Mouse (Mus musculus): ENCODE measurements around the gene Ccdc7a. TPM values are rescaled to one million over a fixed set of nuclear protein-coding genes. Genes with fewer than 3 reads are reported as not detected.

Ccdc7a gene
- polyA plus RNA-seq, 1 experiment from 2014 or later, result not detected

- H3K4me1 ChIP-seq, result no peaks in the 10 kb centered on the region
- no peak overlapping the region for H3K9ac ChIP-seq
- WGBS, result 53% methylated on average over 1 of the region's 1 CpGs
- no peaks in the 10 kb centered on the region for H3K9me3 ChIP-seq
- 0 out of 2 replicates have a peak, but pooled peaks have one; percentile 51 for ATAC-seq (ENCODE audit: low FRiP score, low read depth)
- H3K36me3 ChIP-seq, result peaks cover 41% of the 10 kb centered on the region
- H3K27me3 ChIP-seq (replicated peaks), result no peaks in the 10 kb centered on the region
- no peak overlapping the region for H3K27ac ChIP-seq
- H3K4me3 ChIP-seq, result no peak overlapping the region
- H3K4me2 ChIP-seq (replicated peaks), result no peak overlapping the region
Observed at GRCm38 (mm10) chr8:128727213-128727612, 338.1 kb downstream of the Ccdc7a start.

- Histone ChIP-seq H3K27ac (no peak overlapping the region), H3K36me3 (peaks cover 42% of the 10 kb centered on the region), H3K4me2 (replicated peaks) (no peak overlapping the region), H3K9me3 (no peaks in the 10 kb centered on the region), H3K4me1 (no peaks in the 10 kb centered on the region), H3K9ac (no peak overlapping the region), H3K27me3 (replicated peaks) (no peaks in the 10 kb centered on the region), H3K4me3 (no peak overlapping the region)
- 0 out of 2 replicates have a peak, but pooled peaks have one; percentile 63 for ATAC-seq (ENCODE audit: low FRiP score, low read depth)
- WGBS, result 70% methylated on average over 1 of the region's 1 CpGs
Observed at GRCm38 (mm10) chr8:128724819-128725218, 340.5 kb downstream of the Ccdc7a start.

DNA sequence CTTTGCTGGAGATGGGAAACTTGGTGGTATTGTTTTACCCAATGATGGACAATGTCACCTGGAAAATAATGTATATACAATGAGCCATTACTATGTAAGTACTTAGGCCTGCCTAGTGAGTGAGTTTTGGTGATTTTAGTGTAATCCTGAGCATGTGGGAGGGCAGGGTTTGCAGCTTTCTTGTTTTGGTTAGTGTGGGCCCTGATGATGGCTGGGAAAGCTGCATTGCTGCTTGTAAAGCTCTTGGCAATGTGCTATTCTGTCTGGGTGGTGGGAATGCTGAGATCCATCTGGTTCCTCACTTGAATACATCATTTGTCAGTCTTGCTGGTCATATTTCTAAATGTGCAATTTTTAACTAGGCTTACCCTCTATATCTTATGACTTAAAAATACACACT lies 349.1 kb downstream of the Ccdc7a start:
- Histone ChIP-seq H3K36me3 (peaks cover 68% of the 10 kb centered on the region), H3K9ac (no peak overlapping the region), H3K4me3 (no peak overlapping the region), H3K4me1 (no peaks in the 10 kb centered on the region), H3K27ac (no peak overlapping the region), H3K27me3 (replicated peaks) (no peaks in the 10 kb centered on the region), H3K4me2 (replicated peaks) (no peak overlapping the region), H3K9me3 (no peaks in the 10 kb centered on the region)
- no peak for ATAC-seq (ENCODE audit: low FRiP score, low read depth)

DNA sequence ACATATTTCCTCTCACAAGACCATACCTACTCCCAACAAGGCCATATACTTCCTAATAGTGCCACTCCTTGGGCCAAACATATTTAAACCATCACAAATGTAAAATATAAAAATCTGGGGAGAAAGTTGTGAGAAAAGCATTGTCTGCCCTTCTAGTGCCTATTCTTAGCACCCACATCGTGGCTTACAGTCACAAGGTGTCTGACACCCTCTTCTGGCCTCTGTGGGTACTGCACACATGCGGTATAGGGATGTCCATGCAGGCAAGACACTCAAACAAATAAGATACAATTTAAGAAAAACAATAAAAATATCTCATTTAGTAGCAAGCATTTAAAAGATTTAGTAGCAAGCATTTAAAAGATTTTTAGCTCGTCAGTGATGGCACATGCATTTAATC lies 356.1 kb downstream of the Ccdc7a start:
- 55% methylated on average over 3 of the region's 3 CpGs for WGBS
- H3K27me3 ChIP-seq (replicated peaks), result no peaks in the 10 kb centered on the region
- H3K36me3 ChIP-seq, result peaks cover 50% of the 10 kb centered on the region
- H3K9me3 ChIP-seq, result no peaks in the 10 kb centered on the region
- H3K4me1 ChIP-seq, result no peaks in the 10 kb centered on the region
- ATAC-seq (ENCODE audit: low FRiP score, low read depth), result no peak
- no peak overlapping the region for H3K4me2 ChIP-seq (replicated peaks)
- no peak overlapping the region for H3K27ac ChIP-seq
- no peak overlapping the region for H3K4me3 ChIP-seq
- no peak overlapping the region for H3K9ac ChIP-seq

DNA sequence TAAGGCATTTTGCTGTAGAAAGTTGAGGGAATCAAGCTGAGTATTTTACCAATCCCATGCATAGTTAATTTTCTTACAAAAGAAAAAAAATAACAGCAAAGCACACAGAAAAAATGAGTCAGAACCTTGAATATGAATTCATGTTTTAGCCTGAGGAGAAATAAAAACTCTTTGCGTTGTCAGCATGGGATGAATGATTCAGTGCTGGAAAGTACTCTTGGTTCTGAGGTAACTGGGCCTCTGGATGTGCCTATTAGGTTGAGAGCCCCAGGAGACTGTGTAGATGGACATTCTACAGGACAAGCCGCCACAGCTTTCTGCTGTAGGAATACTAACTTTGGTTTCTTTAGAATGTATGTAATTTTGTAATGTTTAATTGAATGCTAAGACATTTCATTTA lies 360.5 kb downstream of the Ccdc7a start:
- Histone ChIP-seq H3K4me2 (replicated peaks) (no peak overlapping the region), H3K9ac (no peak overlapping the region), H3K36me3 (peaks cover 17% of the 10 kb centered on the region), H3K4me3 (no peak overlapping the region), H3K9me3 (no peaks in the 10 kb centered on the region), H3K4me1 (no peaks in the 10 kb centered on the region), H3K27me3 (replicated peaks) (no peaks in the 10 kb centered on the region), H3K27ac (no peak overlapping the region)
- WGBS, result 92% methylated on average over 2 of the region's 2 CpGs
- no peak for ATAC-seq (ENCODE audit: low FRiP score, low read depth)

DNA sequence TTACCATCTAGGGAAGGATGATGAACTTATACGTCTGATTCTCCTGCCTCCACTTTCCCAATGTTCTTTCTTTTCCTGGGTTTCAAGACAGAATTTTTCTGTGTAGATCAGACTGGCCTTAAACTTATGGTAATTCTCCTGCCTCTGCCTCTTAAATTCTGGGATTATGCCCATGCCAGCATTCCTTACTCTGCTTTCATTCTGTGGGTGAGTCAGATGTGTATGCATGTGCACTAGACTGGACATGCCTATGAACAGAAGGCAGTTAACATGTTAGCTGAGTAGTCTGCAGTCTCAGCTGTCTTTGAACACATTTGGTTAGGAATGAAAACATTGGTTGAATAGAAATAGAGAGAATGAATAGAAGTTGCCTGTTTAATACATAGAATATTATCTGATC lies 360.9 kb downstream of the Ccdc7a start:
- WGBS, result 93% methylated on average over 1 of the region's 1 CpGs
- Histone ChIP-seq H3K4me3 (no peak overlapping the region), H3K27me3 (replicated peaks) (no peaks in the 10 kb centered on the region), H3K36me3 (peaks cover 17% of the 10 kb centered on the region), H3K4me1 (no peaks in the 10 kb centered on the region), H3K9me3 (no peaks in the 10 kb centered on the region), H3K27ac (no peak overlapping the region), H3K4me2 (replicated peaks) (no peak overlapping the region), H3K9ac (no peak overlapping the region)
- no peak for ATAC-seq (ENCODE audit: low FRiP score, low read depth)

- WGBS, result 89% methylated on average over 3 of the region's 3 CpGs
- 0 out of 2 replicates have a peak, but pooled peaks cover 3% of the 10 kb centered on the region for H3K9me3 ChIP-seq
- H3K4me3 ChIP-seq, result no peak overlapping the region
- H3K4me1 ChIP-seq, result no peaks in the 10 kb centered on the region
- no peaks in the 10 kb centered on the region for H3K36me3 ChIP-seq
- H3K27me3 ChIP-seq (replicated peaks), result no peaks in the 10 kb centered on the region
- ATAC-seq (ENCODE audit: low FRiP score, low read depth), result no peak
- no peak overlapping the region for H3K9ac ChIP-seq
- H3K27ac ChIP-seq, result no peak overlapping the region
- H3K4me2 ChIP-seq (replicated peaks), result no peak overlapping the region
Observed at GRCm38 (mm10) chr8:128697945-128698344, 367.4 kb downstream of the Ccdc7a start.

DNA sequence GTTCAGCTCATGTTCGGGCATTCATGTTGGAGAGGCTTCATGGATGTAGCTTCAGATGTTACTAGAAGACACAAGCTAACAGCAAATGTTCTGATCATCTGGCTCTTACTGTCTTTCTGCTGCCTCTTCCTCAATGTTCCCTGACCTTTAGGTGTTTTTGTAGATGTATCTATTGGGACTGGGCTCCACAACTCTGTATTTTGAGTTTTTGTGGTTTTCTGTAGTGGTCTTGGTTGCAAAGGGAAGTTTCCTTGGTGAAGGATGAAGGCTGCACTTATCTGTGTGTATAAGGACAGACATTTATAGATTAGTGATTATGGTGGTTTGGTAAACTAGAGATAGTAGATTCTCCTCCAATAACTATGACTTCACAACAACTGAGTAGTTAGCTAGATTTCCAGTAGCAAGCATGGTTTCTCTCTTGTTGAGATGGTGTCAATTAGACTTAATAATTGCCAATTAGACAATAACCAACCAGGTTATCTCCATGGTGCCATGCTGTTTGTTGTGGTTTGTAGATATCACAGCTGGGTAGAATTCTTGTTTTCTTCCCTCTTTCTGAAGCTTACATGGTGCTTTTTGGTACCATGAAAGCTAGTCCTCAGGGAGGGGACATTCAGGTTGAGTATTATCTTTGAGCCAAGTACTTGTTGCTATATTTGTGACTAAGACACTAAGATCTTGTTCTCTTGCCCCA lies 368.5 kb downstream of the Ccdc7a start:
- Histone ChIP-seq H3K9me3 (0 out of 2 replicates have a peak, but pooled peaks cover 3% of the 10 kb centered on the region), H3K4me2 (replicated peaks) (no peak overlapping the region), H3K36me3 (no peaks in the 10 kb centered on the region), H3K4me3 (no peak overlapping the region), H3K27ac (no peak overlapping the region), H3K9ac (no peak overlapping the region), H3K27me3 (replicated peaks) (no peaks in the 10 kb centered on the region), H3K4me1 (no peaks in the 10 kb centered on the region)
- ATAC-seq (ENCODE audit: low FRiP score, low read depth), result no peak
- 95% methylated on average over 1 of the region's 1 CpGs for WGBS

- no peak overlapping the region for H3K4me3 ChIP-seq
- H3K4me1 ChIP-seq, result peaks cover 23% of the 10 kb centered on the region
- no peaks in the 10 kb centered on the region for H3K9me3 ChIP-seq
- no peak overlapping the region for H3K4me2 ChIP-seq (replicated peaks)
- H3K27me3 ChIP-seq (replicated peaks), result no peaks in the 10 kb centered on the region
- no peaks in the 10 kb centered on the region for H3K36me3 ChIP-seq
- ATAC-seq (ENCODE audit: low FRiP score, low read depth), result no peak
- no peak overlapping the region for H3K27ac ChIP-seq
- H3K9ac ChIP-seq, result no peak overlapping the region
- 79% methylated on average over 1 of the region's 1 CpGs for WGBS
Observed at GRCm38 (mm10) chr8:128690056-128690455, 375.3 kb downstream of the Ccdc7a start.

- Histone ChIP-seq H3K9ac (no peak overlapping the region), H3K9me3 (no peaks in the 10 kb centered on the region), H3K4me2 (replicated peaks) (no peak overlapping the region), H3K27ac (no peak overlapping the region), H3K4me3 (no peak overlapping the region), H3K27me3 (replicated peaks) (no peaks in the 10 kb centered on the region), H3K4me1 (peaks cover 23% of the 10 kb centered on the region), H3K36me3 (no peaks in the 10 kb centered on the region)
- ATAC-seq (ENCODE audit: low FRiP score, low read depth), result no peak
- WGBS, result 85% methylated on average over 3 of the region's 3 CpGs
Observed at GRCm38 (mm10) chr8:128688679-128689078, 376.6 kb downstream of the Ccdc7a start.

GRCm38 (mm10) chr8:128686429-128686990 lies 378.8 kb downstream of the Ccdc7a start:
- peak overlapping the region; percentile 95 for H3K9ac ChIP-seq
- peak overlapping the region; percentile 84 for H3K4me3 ChIP-seq
- H3K27ac ChIP-seq, result no peak overlapping the region
- no peaks in the 10 kb centered on the region for H3K27me3 ChIP-seq (replicated peaks)
- 4% methylated on average over 2 of the region's 2 CpGs for WGBS
- peaks cover 23% of the 10 kb centered on the region for H3K4me1 ChIP-seq
- H3K36me3 ChIP-seq, result no peaks in the 10 kb centered on the region
- H3K4me2 ChIP-seq (replicated peaks), result peak overlapping the region; percentile 72
- no peak for ATAC-seq (ENCODE audit: low FRiP score, low read depth)
- no peaks in the 10 kb centered on the region for H3K9me3 ChIP-seq

DNA sequence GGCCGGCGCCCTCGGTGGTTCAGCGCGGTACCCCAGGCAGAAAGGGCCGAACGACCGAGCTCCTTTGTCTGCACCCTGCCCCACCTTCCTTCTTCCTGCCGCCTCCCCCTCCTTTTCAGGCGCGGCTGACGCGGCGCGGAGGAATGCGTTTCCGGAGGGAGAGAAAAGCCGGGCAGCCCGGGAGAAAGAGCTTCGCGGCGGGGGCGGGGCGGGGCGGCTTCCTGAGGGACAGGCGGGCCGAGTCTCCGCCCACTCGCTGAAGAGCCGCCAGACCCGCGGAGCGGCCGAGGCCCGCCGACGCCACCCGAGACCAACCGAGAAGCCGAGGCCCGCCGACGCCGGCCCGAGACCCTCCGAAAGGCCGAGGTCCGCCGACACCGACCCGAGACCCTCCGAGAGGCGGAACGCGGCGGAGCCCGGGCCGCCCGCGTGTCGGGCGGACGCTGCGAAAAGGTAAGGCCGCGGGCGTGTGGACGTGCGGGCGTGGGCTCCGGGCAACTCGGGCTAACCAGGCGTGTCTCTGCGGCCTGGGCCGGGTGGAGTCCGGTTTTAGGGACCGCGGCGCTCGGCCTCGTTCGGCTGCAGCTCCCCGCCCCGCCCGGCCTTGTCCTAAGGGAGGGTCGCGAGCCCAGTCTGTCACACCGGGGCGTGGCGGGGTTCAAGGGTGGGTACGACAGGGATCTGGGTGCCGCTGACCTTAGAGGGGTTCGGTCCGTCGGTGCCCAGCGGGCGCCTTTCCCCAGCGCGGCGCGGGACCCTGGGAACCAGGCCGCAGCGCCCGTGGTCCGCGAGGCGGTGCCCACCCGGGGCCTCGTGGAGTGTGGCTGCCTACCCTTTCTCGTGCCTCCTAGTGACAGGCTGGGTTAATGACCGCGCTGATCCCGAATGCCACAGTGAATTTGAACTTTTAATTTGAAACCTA lies 379.5 kb downstream of the Ccdc7a start, which contains the start of gene Itgb1:
TSS of gene Itgb1 (plus strand) at position 148 of the 922 bp plus-strand sequence.
- no peaks in the 10 kb centered on the region for H3K36me3 ChIP-seq
- peak; percentile 95 for ATAC-seq (ENCODE audit: low FRiP score, low read depth)
- H3K9ac ChIP-seq, result peak within 1 kb of the TSS; percentile 95
- H3K4me1 ChIP-seq, result peaks cover 23% of the 10 kb centered on the region
- H3K27me3 ChIP-seq (replicated peaks), result no peaks in the 10 kb centered on the region
- H3K4me3 ChIP-seq, result peak within 1 kb of the TSS; percentile 84
- no peaks in the 10 kb centered on the region for H3K9me3 ChIP-seq
- H3K4me2 ChIP-seq (replicated peaks), result peak within 1 kb of the TSS; percentile 72
- H3K27ac ChIP-seq, result peak within 1 kb of the TSS; percentile 98
- under 1% methylated on average over 96 of the region's 113 CpGs for WGBS
